Comparison of ENCODE assay signal across 8 mouse cellular contexts in genomic region chr17:21566220-21566619, GRCm38 (mm10). TPM values are rescaled to one million over a fixed set of nuclear protein-coding genes. Genes with fewer than 3 reads are reported as not detected.
DNase-seq lines count a peak whose midpoint lies in the region; ATAC-seq and TF ChIP-seq lines count a peak whose summit lies in the region.

No protein-coding gene starts in this region.

- peak; percentile 61 for ATAC-seq in kidney, embryonic 14.5 days (ENCODE audit: low FRiP score, low TSS enrichment)
- peak; percentile 76 for ATAC-seq in limb, embryonic 15.5 days (ENCODE audit: insufficient number of reproducible peaks, low FRiP score, low TSS enrichment, low read depth)
- ATAC-seq in midbrain, postnatal 0 days (ENCODE audit: low FRiP score): peak; percentile 87

- TF ChIP-seq POLR2A in cortical plate, adult 2 months (IDR thresholded peaks at IDR 0.05; ENCODE audit: extremely low read depth, insufficient read depth, low read length): no peak

- H3K9me3 ChIP-seq in kidney, embryonic 14.5 days (ENCODE audit: control insufficient read depth, low read length): no peaks in the 10 kb centered on the region
- H3K9me3 ChIP-seq in limb, embryonic 15.5 days: no peaks in the 10 kb centered on the region
- H3K9me3 ChIP-seq in midbrain, postnatal 0 days (ENCODE audit: low read length): no peaks in the 10 kb centered on the region

- 3% methylated on average over 5 of the region's 5 CpGs for WGBS in kidney, embryonic 14.5 days
- WGBS in limb, embryonic 15.5 days: 3% methylated on average over 5 of the region's 5 CpGs
- WGBS in midbrain, postnatal 0 days: 3% methylated on average over 5 of the region's 5 CpGs

- H3K4me2 ChIP-seq in kidney, embryonic 14.5 days (replicated peaks; ENCODE audit: low read depth, low read length): peak overlapping the region; percentile 60
- H3K4me2 ChIP-seq in limb, embryonic 15.5 days: peak overlapping the region; percentile 69
- peak overlapping the region; percentile 56 for H3K4me2 ChIP-seq in midbrain, postnatal 0 days (ENCODE audit: low read depth, low read length, poor library complexity, severe bottlenecking)

- peaks cover 3% of the 10 kb centered on the region for H3K4me1 ChIP-seq in cortical plate, adult 2 months (ENCODE audit: control insufficient read depth, insufficient read depth, low read length)
- H3K4me1 ChIP-seq in kidney, embryonic 14.5 days (ENCODE audit: control insufficient read depth, insufficient read depth, low read length): 0 out of 2 replicates have a peak, but pooled peaks cover 3% of the 10 kb centered on the region
- peaks cover 11% of the 10 kb centered on the region for H3K4me1 ChIP-seq in limb, embryonic 15.5 days
- H3K4me1 ChIP-seq in midbrain, postnatal 0 days (ENCODE audit: insufficient read depth, low read length): 0 out of 2 replicates have a peak, but pooled peaks cover 3% of the 10 kb centered on the region

- H3K36me3 ChIP-seq in kidney, embryonic 14.5 days (ENCODE audit: control insufficient read depth, insufficient read depth, low read length): peaks cover 7% of the 10 kb centered on the region; the same call in 1 of the 2 replicates
- H3K36me3 ChIP-seq in limb, embryonic 15.5 days: peaks cover 4% of the 10 kb centered on the region; the same call in 1 of the 2 replicates
- no peaks in the 10 kb centered on the region for H3K36me3 ChIP-seq in midbrain, postnatal 0 days (ENCODE audit: insufficient read depth, low read length)

- DNase-seq in A20 (ENCODE audit: low read depth, low spot score) (peak; percentile 50), R1 (ENCODE audit: low read depth, low spot score) (peak; percentile 68)
- peak; percentile 68 for DNase-seq in heart, adult 8-10 months (ENCODE audit: low spot score)
- DNase-seq in midbrain, postnatal 0 days (ENCODE audit: low spot score): peak; percentile 89
- DNase-seq in thymus, postnatal 10 days (ENCODE audit: low spot score in 2 of 2): peak; percentile 17 to 27

- peak; percentile 32; the same call in 1 of the 2 replicates for TF ChIP-seq CTCF in cortical plate, adult 2 months (IDR thresholded peaks at IDR 0.05; ENCODE audit: extremely low read depth, insufficient read depth, low read length)
- TF ChIP-seq CTCF in midbrain, postnatal 0 days (IDR thresholded peaks at IDR 0.05): peak; percentile 70

- peak overlapping the region; percentile 68 for H3K4me3 ChIP-seq in cortical plate, adult 2 months (ENCODE audit: insufficient read depth, low read length)
- H3K4me3 ChIP-seq in kidney, embryonic 14.5 days (ENCODE audit: low read length): peak overlapping the region; percentile 62
- peak overlapping the region; percentile 71 for H3K4me3 ChIP-seq in limb, embryonic 15.5 days
- H3K4me3 ChIP-seq in midbrain, postnatal 0 days (ENCODE audit: low read depth, low read length): peak overlapping the region; percentile 63

- no peaks in the 10 kb centered on the region for H3K27me3 ChIP-seq in kidney, embryonic 14.5 days (ENCODE audit: control insufficient read depth, insufficient read depth, low read length)
- no peaks in the 10 kb centered on the region for H3K27me3 ChIP-seq in limb, embryonic 15.5 days
- H3K27me3 ChIP-seq in midbrain, postnatal 0 days (ENCODE audit: insufficient read depth, low read length): no peaks in the 10 kb centered on the region

- peak overlapping the region; percentile 87 for H3K27ac ChIP-seq in cortical plate, adult 2 months (ENCODE audit: insufficient read depth, low read length)
- H3K27ac ChIP-seq in kidney, embryonic 14.5 days (ENCODE audit: low read depth, low read length): peak overlapping the region; percentile 76; the same call in 1 of the 2 replicates
- H3K27ac ChIP-seq in limb, embryonic 15.5 days: peak overlapping the region; percentile 95
- peak overlapping the region; percentile 89 for H3K27ac ChIP-seq in midbrain, postnatal 0 days (ENCODE audit: low read depth, low read length)

- peak overlapping the region; percentile 61; the same call in 1 of the 2 replicates for H3K9ac ChIP-seq in kidney, embryonic 14.5 days (ENCODE audit: low read depth, low read length)
- no peak overlapping the region for H3K9ac ChIP-seq in limb, embryonic 15.5 days
- H3K9ac ChIP-seq in midbrain, postnatal 0 days (replicated peaks; ENCODE audit: low read length, poor library complexity, severe bottlenecking): peak overlapping the region; percentile 77

RNA-seq across cellular contexts. Expression of gene Zfp948, which starts 0.6 kb away (rescaled TPM):
- 9.8 and 11.2 TPM in 2 replicates for polyA plus RNA-seq in cortical plate, adult 2 months (2012; rRNA removed)
- 1 to 10 TPM; 2.8 to 3.5 (median 3.1) TPM for total RNA-seq in heart, adult 8-10 months (2022)
- 22.8 and 24.3 TPM in 2 replicates for polyA plus RNA-seq in kidney, embryonic 14.5 days (2014; fragmentation: Nextera tagmentation; extraction: Ambion mirVana)
- 19.9 and 22.3 TPM in 2 replicates for polyA plus RNA-seq in limb, embryonic 15.5 days (2015; fragmentation: Nextera tagmentation; extraction: Ambion mirVana)
- 11.5 and 13.5 TPM in 2 replicates for total RNA-seq in midbrain, postnatal 0 days (2014; rRNA removed)
- 15.7 and 18.5 TPM in 2 replicates for polyA plus RNA-seq in midbrain, postnatal 0 days (2015; fragmentation: Nextera tagmentation; extraction: Ambion mirVana)

RNA-seq across cellular contexts. Expression of gene Zfp52, which starts 30.9 kb away (rescaled TPM):
- polyA plus RNA-seq in cortical plate, adult 2 months (2012; rRNA removed): 2.4 and 3.2 TPM in 2 replicates
- 1 to 10 TPM; 5.4 to 7.1 (median 6.2) TPM for total RNA-seq in heart, adult 8-10 months (2022)
- 3.0 and 3.6 TPM in 2 replicates for polyA plus RNA-seq in kidney, embryonic 14.5 days (2014; fragmentation: Nextera tagmentation; extraction: Ambion mirVana)
- polyA plus RNA-seq in limb, embryonic 15.5 days (2015; fragmentation: Nextera tagmentation; extraction: Ambion mirVana): 5.4 and 5.5 TPM in 2 replicates
- 2.9 and 4.1 TPM in 2 replicates for total RNA-seq in midbrain, postnatal 0 days (2014; rRNA removed)
- 1.9 and 2.1 TPM in 2 replicates for polyA plus RNA-seq in midbrain, postnatal 0 days (2015; fragmentation: Nextera tagmentation; extraction: Ambion mirVana)

Comparison
In these comparisons a context has a peak if more than half of its experiments do, and no peak if none do; other contexts are left out.
1. Peak in every context shown above with its lines: DNase-seq, ATAC-seq, H3K4me3 ChIP-seq and H3K27ac ChIP-seq.
2. DNase-seq: peak in every context shown above with its lines; median percentile 89 in midbrain, postnatal 0 days; 68 in R1; 68 in heart, adult 8-10 months; 50 in A20; 22 in thymus, postnatal 10 days.